Mouse (Mus musculus): ENCODE data around the gene Pld2. TPM values are rescaled to one million over a fixed set of nuclear protein-coding genes. Genes with fewer than 3 reads are reported as not detected.

The Pld2 gene
- polyA plus RNA-seq, 1 experiment from 2014 or later, result 8.2 TPM

DNA sequence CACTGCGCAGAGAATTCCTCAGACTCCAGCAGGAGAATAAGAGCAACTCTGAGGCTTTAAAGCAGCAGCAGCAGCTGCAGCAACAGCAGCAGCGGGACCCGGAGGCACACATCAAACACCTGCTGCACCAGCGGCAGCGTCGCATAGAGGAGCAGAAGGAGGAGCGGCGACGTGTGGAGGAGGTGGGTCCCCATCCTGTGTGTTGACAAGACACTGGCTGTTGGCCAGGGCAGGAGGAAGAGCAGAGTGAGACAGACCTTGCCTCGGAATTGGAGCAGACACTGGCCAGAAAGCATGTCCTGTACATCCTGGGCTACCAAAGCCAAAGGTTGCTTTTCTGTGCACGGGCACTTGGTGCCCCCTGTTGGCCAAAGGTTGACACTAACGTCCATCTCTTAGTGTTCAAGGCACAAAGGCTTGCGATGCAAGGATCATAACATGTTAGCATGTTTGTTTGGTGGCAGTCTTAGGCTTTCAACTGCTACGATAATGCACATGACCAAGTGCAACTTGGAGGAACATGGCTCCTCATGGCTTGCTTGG is 65.2 kb downstream of the Pld2 start:
- no peak for ATAC-seq (replicated peaks)
- no peak overlapping the region for H3K4me3 ChIP-seq

DNA sequence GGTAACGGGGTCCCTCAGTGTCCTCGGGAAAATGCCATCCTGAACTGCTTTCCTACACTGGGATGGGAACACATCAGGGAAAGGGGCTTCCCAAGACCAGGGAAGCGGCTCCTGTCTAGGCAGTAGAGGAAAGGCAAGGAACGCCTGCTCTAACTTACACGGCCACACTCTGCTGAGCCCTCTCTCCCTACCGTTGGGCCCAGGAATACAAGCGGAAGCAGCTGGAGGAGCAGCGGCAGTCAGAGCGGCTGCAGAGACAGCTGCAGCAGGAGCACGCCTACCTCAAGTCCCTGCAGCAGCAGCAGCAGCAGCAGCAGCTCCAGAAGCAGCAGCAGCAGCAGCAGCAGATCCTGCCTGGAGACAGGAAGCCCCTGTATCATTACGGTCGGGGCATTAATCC is 66.9 kb downstream of the Pld2 start:
- Histone ChIP-seq H3K4me2 (replicated peaks) (no peak overlapping the region), H3K9ac (replicated peaks) (no peak overlapping the region), H3K27ac (replicated peaks) (no peak overlapping the region), H3K4me1 (no peaks in the 10 kb centered on the region), H3K27me3 (no peaks in the 10 kb centered on the region), H3K9me3 (no peaks in the 10 kb centered on the region), H3K36me3 (peaks cover 80% of the 10 kb centered on the region), H3K4me3 (no peak overlapping the region)
- no peak for ATAC-seq (replicated peaks)
- WGBS, result 75% methylated on average over 12 of the region's 12 CpGs

More for the DNA sequence above, 65.2 kb downstream of the Pld2 start:
- no peak overlapping the region for H3K27ac ChIP-seq (replicated peaks)
- WGBS, result 55% methylated on average over 14 of the region's 14 CpGs
- no peaks in the 10 kb centered on the region for H3K9me3 ChIP-seq
- no peaks in the 10 kb centered on the region for H3K4me1 ChIP-seq
- no peaks in the 10 kb centered on the region for H3K27me3 ChIP-seq
- peaks cover 69% of the 10 kb centered on the region for H3K36me3 ChIP-seq
- H3K4me2 ChIP-seq (replicated peaks), result no peak overlapping the region
- no peak overlapping the region for H3K9ac ChIP-seq (replicated peaks)

DNA sequence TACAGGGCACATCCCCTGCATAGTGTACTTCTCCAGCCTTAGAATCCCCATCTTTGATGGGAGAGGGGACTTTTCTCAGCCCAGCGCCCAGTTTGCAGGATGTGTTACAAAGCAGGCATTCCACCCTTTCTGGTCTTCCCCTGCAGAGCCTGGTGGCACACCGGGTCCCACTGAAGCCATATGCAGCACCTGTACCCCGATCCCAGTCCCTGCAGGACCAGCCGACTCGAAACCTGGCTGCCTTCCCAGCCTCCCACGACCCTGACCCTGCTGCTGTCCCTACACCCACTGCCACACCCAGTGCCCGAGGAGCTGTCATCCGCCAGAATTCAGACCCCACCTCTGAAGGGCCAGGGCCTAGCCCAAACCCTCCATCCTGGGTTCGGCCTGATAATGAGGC is 67.7 kb downstream of the Pld2 start:
- ATAC-seq (replicated peaks), result no peak
- no peak overlapping the region for H3K9ac ChIP-seq (replicated peaks)
- H3K36me3 ChIP-seq, result peaks cover 83% of the 10 kb centered on the region
- no peaks in the 10 kb centered on the region for H3K27me3 ChIP-seq
- no peak overlapping the region for H3K4me2 ChIP-seq (replicated peaks)
- WGBS, result 93% methylated on average over 9 of the region's 9 CpGs
- no peaks in the 10 kb centered on the region for H3K4me1 ChIP-seq
- H3K9me3 ChIP-seq, result no peaks in the 10 kb centered on the region
- H3K4me3 ChIP-seq, result no peak overlapping the region
- no peak overlapping the region for H3K27ac ChIP-seq (replicated peaks)

Other genes starting within 250 kb of the Pld2 start
- not detected in 2 replicates for gene Alox12e, start 217.4 kb upstream of the Pld2 start, polyA plus RNA-seq (2015; fragmentation: Nextera tagmentation; extraction: Ambion mirVana)
- not detected in 2 replicates for gene Alox15, start 188.0 kb upstream of the Pld2 start, polyA plus RNA-seq (2015; fragmentation: Nextera tagmentation; extraction: Ambion mirVana)
- gene Pelp1, start 130.0 kb upstream of the Pld2 start, polyA plus RNA-seq (2015; fragmentation: Nextera tagmentation; extraction: Ambion mirVana), result 33.4 and 37.2 TPM in 2 replicates
- 38.1 and 38.4 TPM in 2 replicates for gene Arrb2, start 107.4 kb upstream of the Pld2 start, polyA plus RNA-seq (2015; fragmentation: Nextera tagmentation; extraction: Ambion mirVana)
- 40.2 and 45.0 TPM in 2 replicates for gene Med11, start 88.1 kb upstream of the Pld2 start, polyA plus RNA-seq (2015; fragmentation: Nextera tagmentation; extraction: Ambion mirVana)
- 0.52 and 0.56 TPM in 2 replicates for gene Zmynd15, start 80.6 kb upstream of the Pld2 start, polyA plus RNA-seq (2015; fragmentation: Nextera tagmentation; extraction: Ambion mirVana)
- 1.4 and 1.9 TPM in 2 replicates for gene Cxcl16, start 80.1 kb upstream of the Pld2 start, polyA plus RNA-seq (2015; fragmentation: Nextera tagmentation; extraction: Ambion mirVana)
- gene Tm4sf5, start 34.8 kb upstream of the Pld2 start, polyA plus RNA-seq (2015; fragmentation: Nextera tagmentation; extraction: Ambion mirVana), result 1.0 and 2.0 TPM in 2 replicates
- gene Vmo1, start 25.4 kb upstream of the Pld2 start, polyA plus RNA-seq (2015; fragmentation: Nextera tagmentation; extraction: Ambion mirVana), result 0.29 and 0.36 TPM in 2 replicates
- 0.14 TPM in 1 of 2 replicates, not detected in the other for gene Gltpd2, start 20.9 kb upstream of the Pld2 start, polyA plus RNA-seq (2015; fragmentation: Nextera tagmentation; extraction: Ambion mirVana)
- 750 and 789 TPM in 2 replicates for gene Psmb6, start 14.7 kb upstream of the Pld2 start, polyA plus RNA-seq (2015; fragmentation: Nextera tagmentation; extraction: Ambion mirVana)
- gene Gm40193, start 7.1 kb upstream of the Pld2 start, polyA plus RNA-seq (2015; fragmentation: Nextera tagmentation; extraction: Ambion mirVana), result not detected in 2 replicates
- 14.3 and 15.6 TPM in 2 replicates for gene Mink1, start 22.8 kb downstream of the Pld2 start, polyA plus RNA-seq (2015; fragmentation: Nextera tagmentation; extraction: Ambion mirVana)
- not detected in 2 replicates for gene 4930544D05Rik, start 75.8 kb downstream of the Pld2 start, polyA plus RNA-seq (2015; fragmentation: Nextera tagmentation; extraction: Ambion mirVana)
- 0.34 TPM in 1 of 2 replicates, not detected in the other for gene Chrne, start 79.2 kb downstream of the Pld2 start, polyA plus RNA-seq (2015; fragmentation: Nextera tagmentation; extraction: Ambion mirVana)
- gene Gp1ba, start 99.1 kb downstream of the Pld2 start, polyA plus RNA-seq (2015; fragmentation: Nextera tagmentation; extraction: Ambion mirVana), result 0.08 and 0.24 TPM in 2 replicates
- gene Rnf167, start 107.2 kb downstream of the Pld2 start, polyA plus RNA-seq (2015; fragmentation: Nextera tagmentation; extraction: Ambion mirVana), result 126 and 130 TPM in 2 replicates
- gene Slc25a11, start 107.4 kb downstream of the Pld2 start, polyA plus RNA-seq (2015; fragmentation: Nextera tagmentation; extraction: Ambion mirVana), result 167 and 168 TPM in 2 replicates
- gene Pfn1, start 114.6 kb downstream of the Pld2 start, polyA plus RNA-seq (2015; fragmentation: Nextera tagmentation; extraction: Ambion mirVana), result 683 and 724 TPM in 2 replicates
- gene Eno3, start 117.1 kb downstream of the Pld2 start, polyA plus RNA-seq (2015; fragmentation: Nextera tagmentation; extraction: Ambion mirVana), result 6.3 and 8.4 TPM in 2 replicates
- gene Spag7, start 129.4 kb downstream of the Pld2 start, polyA plus RNA-seq (2015; fragmentation: Nextera tagmentation; extraction: Ambion mirVana), result 148 and 153 TPM in 2 replicates
- gene Camta2, start 148.0 kb downstream of the Pld2 start, polyA plus RNA-seq (2015; fragmentation: Nextera tagmentation; extraction: Ambion mirVana), result 17.0 and 17.6 TPM in 2 replicates
- 0.69 and 1.5 TPM in 2 replicates for gene Inca1, start 160.1 kb downstream of the Pld2 start, polyA plus RNA-seq (2015; fragmentation: Nextera tagmentation; extraction: Ambion mirVana)
- gene Kif1c, start 160.5 kb downstream of the Pld2 start, polyA plus RNA-seq (2015; fragmentation: Nextera tagmentation; extraction: Ambion mirVana), result 1.4 and 1.5 TPM in 2 replicates
- gene Zfp3, start 224.1 kb downstream of the Pld2 start, polyA plus RNA-seq (2015; fragmentation: Nextera tagmentation; extraction: Ambion mirVana), result 15.5 and 16.9 TPM in 2 replicates